Mouse (Mus musculus): Measurements from ENCODE around the gene Ube2g2. TPM values are rescaled to one million over a fixed set of nuclear protein-coding genes. Genes with fewer than 3 reads are reported as not detected.

Gene Ube2g2
- polyA plus RNA-seq, 1 experiment = 28.4 TPM

- Histone ChIP-seq H3K36me3 (replicated peaks; ENCODE audit: low read length) (peaks cover 94% of the 10 kb centered on the region), H3K4me3 (replicated peaks) (peak overlapping the region; percentile 33), H3K27me3 (replicated peaks) (no peaks in the 10 kb centered on the region), H3K4me1 (peaks cover 71% of the 10 kb centered on the region), H3K9me3 (no peaks in the 10 kb centered on the region)
- TF ChIP-seq FLI1 (IDR thresholded peaks at IDR 0.05; ENCODE audit: low read length) = no peak
- no peak for TF ChIP-seq GATA1 (IDR thresholded peaks at IDR 0.05; ENCODE audit: borderline replicate concordance, low read length)
Observed at GRCm38 (mm10) chr10:77634016-77634415, 11.9 kb downstream of the Ube2g2 start.

GRCm38 (mm10) chr10:77634452-77635231, 12.6 kb downstream of the Ube2g2 start:
- H3K4me1 ChIP-seq = peaks cover 67% of the 10 kb centered on the region
- no peaks in the 10 kb centered on the region for H3K9me3 ChIP-seq
- TF ChIP-seq FLI1 (IDR thresholded peaks at IDR 0.05; ENCODE audit: low read length) (no peak), GATA1 (IDR thresholded peaks at IDR 0.05; ENCODE audit: borderline replicate concordance, low read length) (no peak)
- no peaks in the 10 kb centered on the region for H3K27me3 ChIP-seq (replicated peaks)
- no peak overlapping the region for H3K4me3 ChIP-seq (replicated peaks)
- peaks cover 92% of the 10 kb centered on the region for H3K36me3 ChIP-seq (replicated peaks; ENCODE audit: low read length)

- Histone ChIP-seq H3K36me3 (replicated peaks; ENCODE audit: low read length) (peaks cover 93% of the 10 kb centered on the region), H3K9me3 (no peaks in the 10 kb centered on the region), H3K27me3 (replicated peaks) (no peaks in the 10 kb centered on the region), H3K4me3 (replicated peaks) (no peak overlapping the region), H3K4me1 (peaks cover 71% of the 10 kb centered on the region)
- TF ChIP-seq GATA1 (IDR thresholded peaks at IDR 0.05; ENCODE audit: borderline replicate concordance, low read length) = no peak
- TF ChIP-seq FLI1 (IDR thresholded peaks at IDR 0.05; ENCODE audit: low read length) = no peak
Observed at GRCm38 (mm10) chr10:77636234-77636922, 14.3 kb downstream of the Ube2g2 start.

GRCm38 (mm10) chr10:77638956-77639355, 16.9 kb downstream of the Ube2g2 start:
- H3K27me3 ChIP-seq (replicated peaks) = no peaks in the 10 kb centered on the region
- H3K4me3 ChIP-seq (replicated peaks) = no peak overlapping the region
- H3K9me3 ChIP-seq = no peaks in the 10 kb centered on the region
- TF ChIP-seq FLI1 (IDR thresholded peaks at IDR 0.05; ENCODE audit: low read length) = no peak
- TF ChIP-seq GATA1 (IDR thresholded peaks at IDR 0.05; ENCODE audit: borderline replicate concordance, low read length) = no peak
- peaks cover 92% of the 10 kb centered on the region for H3K36me3 ChIP-seq (replicated peaks; ENCODE audit: low read length)
- peaks cover 85% of the 10 kb centered on the region for H3K4me1 ChIP-seq

- no peaks in the 10 kb centered on the region for H3K27me3 ChIP-seq (replicated peaks)
- no peak for TF ChIP-seq GATA1 (IDR thresholded peaks at IDR 0.05; ENCODE audit: borderline replicate concordance, low read length)
- TF ChIP-seq FLI1 (IDR thresholded peaks at IDR 0.05; ENCODE audit: low read length) = no peak
- H3K36me3 ChIP-seq (replicated peaks; ENCODE audit: low read length) = peaks cover 92% of the 10 kb centered on the region
- H3K4me3 ChIP-seq (replicated peaks) = no peak overlapping the region
- H3K9me3 ChIP-seq = no peaks in the 10 kb centered on the region
- H3K4me1 ChIP-seq = peaks cover 85% of the 10 kb centered on the region
Observed at GRCm38 (mm10) chr10:77643160-77643559, 21.1 kb downstream of the Ube2g2 start.

- H3K4me3 ChIP-seq (replicated peaks) = no peak overlapping the region
- TF ChIP-seq GATA1 (IDR thresholded peaks at IDR 0.05; ENCODE audit: borderline replicate concordance, low read length) (no peak), FLI1 (IDR thresholded peaks at IDR 0.05; ENCODE audit: low read length) (no peak)
- H3K27me3 ChIP-seq (replicated peaks) = peaks cover 5% of the 10 kb centered on the region
- peaks cover 70% of the 10 kb centered on the region for H3K36me3 ChIP-seq (replicated peaks; ENCODE audit: low read length)
- no peaks in the 10 kb centered on the region for H3K9me3 ChIP-seq
- peaks cover 74% of the 10 kb centered on the region for H3K4me1 ChIP-seq
Observed at GRCm38 (mm10) chr10:77645571-77645970, 23.5 kb downstream of the Ube2g2 start.

- Histone ChIP-seq H3K9me3 (no peaks in the 10 kb centered on the region), H3K36me3 (replicated peaks; ENCODE audit: low read length) (peaks cover 53% of the 10 kb centered on the region), H3K4me1 (peaks cover 61% of the 10 kb centered on the region), H3K27me3 (replicated peaks) (peaks cover 5% of the 10 kb centered on the region), H3K4me3 (replicated peaks) (no peak overlapping the region)
- TF ChIP-seq FLI1 (IDR thresholded peaks at IDR 0.05; ENCODE audit: low read length) = no peak
- TF ChIP-seq GATA1 (IDR thresholded peaks at IDR 0.05; ENCODE audit: borderline replicate concordance, low read length) = no peak
Observed at GRCm38 (mm10) chr10:77647461-77647860, 25.4 kb downstream of the Ube2g2 start.

- Histone ChIP-seq H3K9me3 (no peaks in the 10 kb centered on the region), H3K4me3 (replicated peaks) (no peak overlapping the region), H3K4me1 (peaks cover 58% of the 10 kb centered on the region), H3K36me3 (replicated peaks; ENCODE audit: low read length) (peaks cover 51% of the 10 kb centered on the region), H3K27me3 (replicated peaks) (peaks cover 5% of the 10 kb centered on the region)
- TF ChIP-seq GATA1 (IDR thresholded peaks at IDR 0.05; ENCODE audit: borderline replicate concordance, low read length) (no peak), FLI1 (IDR thresholded peaks at IDR 0.05; ENCODE audit: low read length) (no peak)
Observed at GRCm38 (mm10) chr10:77647901-77648300, 25.8 kb downstream of the Ube2g2 start.

- Histone ChIP-seq H3K27me3 (replicated peaks) (peaks cover 18% of the 10 kb centered on the region), H3K4me3 (replicated peaks) (peak overlapping the region; percentile 23), H3K9me3 (peaks cover 13% of the 10 kb centered on the region), H3K36me3 (replicated peaks; ENCODE audit: low read length) (peaks cover 9% of the 10 kb centered on the region), H3K4me1 (peaks cover 18% of the 10 kb centered on the region)
- TF ChIP-seq FLI1 (IDR thresholded peaks at IDR 0.05; ENCODE audit: low read length) = no peak
- no peak for TF ChIP-seq GATA1 (IDR thresholded peaks at IDR 0.05; ENCODE audit: borderline replicate concordance, low read length)
Observed at GRCm38 (mm10) chr10:77652046-77652445, 30.0 kb downstream of the Ube2g2 start.

Measured in megakaryocyte, embryonic 14.5 days (primary cell).